Mouse (Mus musculus) urinary bladder, postnatal 25 days (tissue): ENCODE measurements around the gene Zbtb8os.

Experiments used
- DNase-seq: peaks from one replicate; pipeline ENCODE4 v3.0.0; 2022; ENCODE audit warnings: low spot score

Gene Zbtb8os

GRCm38 (mm10) chr4:129335216-129336074 is at the start of gene Zbtb8os, which contains the start of gene Rbbp4:
TSS of gene Zbtb8os (plus strand) at chr4:129335695.
TSS of gene Rbbp4 (minus strand) at chr4:129335370.
- DNase-seq: peak; percentile 87

GRCm38 (mm10) chr4:129286001-129286682 is 49.4 kb upstream of the Zbtb8os start:
- no peak for DNase-seq

- DNase-seq: no peak
These were observed 48.6 kb upstream of the Zbtb8os start for GRCm38 (mm10) chr4:129286683-129287471.

- peak; percentile 28 for DNase-seq
These were observed 48.0 kb upstream of the Zbtb8os start, which contains the start of gene Sync for GRCm38 (mm10) chr4:129287472-129287981. TSS of gene Sync (plus strand) at chr4:129287617.

GRCm38 (mm10) chr4:129288067-129288466 is 47.4 kb upstream of the Zbtb8os start:
- DNase-seq: no peak

GRCm38 (mm10) chr4:129289671-129290070 is 45.8 kb upstream of the Zbtb8os start:
- no peak for DNase-seq

GRCm38 (mm10) chr4:129292831-129293230 is 42.7 kb upstream of the Zbtb8os start:
- no peak for DNase-seq

- DNase-seq: no peak
These were observed 41.8 kb upstream of the Zbtb8os start for GRCm38 (mm10) chr4:129293702-129294101.

- no peak for DNase-seq
These were observed 40.3 kb upstream of the Zbtb8os start for GRCm38 (mm10) chr4:129295188-129295587.

GRCm38 (mm10) chr4:129296066-129296465 is 39.4 kb upstream of the Zbtb8os start:
- DNase-seq: no peak

- no peak for DNase-seq
These were observed 37.8 kb upstream of the Zbtb8os start for GRCm38 (mm10) chr4:129297724-129298123.

GRCm38 (mm10) chr4:129299121-129299520 is 36.4 kb upstream of the Zbtb8os start:
- no peak for DNase-seq

GRCm38 (mm10) chr4:129303401-129303800 is 32.1 kb upstream of the Zbtb8os start:
- no peak for DNase-seq

GRCm38 (mm10) chr4:129303816-129304215 is 31.7 kb upstream of the Zbtb8os start:
- DNase-seq: no peak

- no peak for DNase-seq
These were observed 31.2 kb upstream of the Zbtb8os start for GRCm38 (mm10) chr4:129304306-129304705.

GRCm38 (mm10) chr4:129307936-129308335 is 27.6 kb upstream of the Zbtb8os start:
- no peak for DNase-seq

GRCm38 (mm10) chr4:129313886-129314285 is 21.6 kb upstream of the Zbtb8os start:
- no peak for DNase-seq

GRCm38 (mm10) chr4:129320876-129321275 is 14.6 kb upstream of the Zbtb8os start:
- DNase-seq: no peak

- no peak for DNase-seq
These were observed 13.5 kb upstream of the Zbtb8os start for GRCm38 (mm10) chr4:129322042-129322441.

GRCm38 (mm10) chr4:129323491-129323890 is 12.0 kb upstream of the Zbtb8os start:
- no peak for DNase-seq

- DNase-seq: no peak
These were observed 10.7 kb upstream of the Zbtb8os start for GRCm38 (mm10) chr4:129324756-129325155.

- no peak for DNase-seq
These were observed 9.3 kb upstream of the Zbtb8os start for GRCm38 (mm10) chr4:129326191-129326590.
